19 mouse cellular contexts compared by ENCODE assay signal in genomic region chr14:78824013-78824412, GRCm38 (mm10). TPM values are rescaled to one million over a fixed set of nuclear protein-coding genes. Genes with fewer than 3 reads are reported as not detected.
DNase-seq lines count a peak whose midpoint lies in the region; ATAC-seq and TF ChIP-seq lines count a peak whose summit lies in the region.
"Had no signal": no experiment of that assay in that cellular context is flagged by ENCODE, and none has a peak within 500 bp of the region (broad histone marks: within the 10 kb centered on the region; RNA-seq: fewer than 3 reads in every experiment).

No protein-coding gene starts in this region.

- H3K4me3 ChIP-seq in forebrain, postnatal 0 days (ENCODE audit: low read depth, low read length) = no peak overlapping the region
- no peak overlapping the region for H3K4me3 ChIP-seq in forebrain, embryonic 12.5 days (replicated peaks)
- H3K4me3 ChIP-seq in lung, embryonic 14.5 days (ENCODE audit: low read depth, low read length) = no peak overlapping the region
- H3K4me3 ChIP-seq: heart, embryonic 13.5 days; hindbrain, embryonic 15.5 days had no signal

- no peak overlapping the region for H3K9ac ChIP-seq in forebrain, postnatal 0 days
- H3K9ac ChIP-seq in forebrain, embryonic 12.5 days = no peak overlapping the region
- H3K9ac ChIP-seq in lung, embryonic 14.5 days = no peak overlapping the region
- H3K9ac ChIP-seq: heart, embryonic 13.5 days; hindbrain, embryonic 15.5 days had no signal

- H3K9me3 ChIP-seq in forebrain, postnatal 0 days (ENCODE audit: low read length) = no peaks in the 10 kb centered on the region
- H3K9me3 ChIP-seq in forebrain, embryonic 12.5 days = no peaks in the 10 kb centered on the region
- no peaks in the 10 kb centered on the region for H3K9me3 ChIP-seq in lung, embryonic 14.5 days (ENCODE audit: low read depth, low read length)
- H3K9me3 ChIP-seq: heart, embryonic 13.5 days; hindbrain, embryonic 15.5 days had no signal

- no peaks in the 10 kb centered on the region for H3K27me3 ChIP-seq in forebrain, postnatal 0 days (ENCODE audit: insufficient read depth, low read length)
- no peaks in the 10 kb centered on the region for H3K27me3 ChIP-seq in forebrain, embryonic 12.5 days
- no peaks in the 10 kb centered on the region for H3K27me3 ChIP-seq in lung, embryonic 14.5 days (ENCODE audit: insufficient read depth, low read length)
- H3K27me3 ChIP-seq: CH12.LX; heart, embryonic 13.5 days; hindbrain, embryonic 15.5 days had no signal

- peak; percentile 54 for DNase-seq in forebrain, postnatal 0 days
- DNase-seq in lung, embryonic 14.5 days = peak; percentile 4
- no peak for DNase-seq in lung, postnatal 4 days
- DNase-seq in NIH3T3 (ENCODE audit: low read depth) = peak; percentile 20
- peak; percentile 8 for DNase-seq in brain, embryonic 14.5 days (ENCODE audit: low read depth)
- DNase-seq in thymus, adult 18-20 months = no peak
- DNase-seq: adrenal gland, adult 2 months; adrenal gland, postnatal 25 days; cerebellum, adult 11 months; cerebellum, adult 8-10 months; cerebellum, postnatal 14 days; gastrocnemius, postnatal 36 days; heart, adult 11 months; heart, postnatal 36 days had no signal

- 69% methylated on average over 4 of the region's 4 CpGs for WGBS in forebrain, postnatal 0 days
- 87% methylated on average over 4 of the region's 4 CpGs for WGBS in forebrain, embryonic 12.5 days
- 71% methylated on average over 4 of the region's 4 CpGs for WGBS in lung, embryonic 14.5 days

- H3K36me3 ChIP-seq in forebrain, postnatal 0 days (ENCODE audit: insufficient read depth) = no peaks in the 10 kb centered on the region
- no peaks in the 10 kb centered on the region for H3K36me3 ChIP-seq in forebrain, embryonic 12.5 days (replicated peaks)
- H3K36me3 ChIP-seq in lung, embryonic 14.5 days (ENCODE audit: insufficient read depth) = no peaks in the 10 kb centered on the region
- H3K36me3 ChIP-seq: heart, embryonic 13.5 days; hindbrain, embryonic 15.5 days had no signal

- H3K4me1 ChIP-seq in forebrain, postnatal 0 days (ENCODE audit: insufficient read depth) = no peaks in the 10 kb centered on the region
- H3K4me1 ChIP-seq in forebrain, embryonic 12.5 days = no peaks in the 10 kb centered on the region
- H3K4me1 ChIP-seq in lung, embryonic 14.5 days (ENCODE audit: insufficient read depth) = no peaks in the 10 kb centered on the region
- H3K4me1 ChIP-seq: heart, embryonic 13.5 days; hindbrain, embryonic 15.5 days had no signal

- TF ChIP-seq CTCF in forebrain, postnatal 0 days (IDR thresholded peaks at IDR 0.05; ENCODE audit: low read depth) = no peak
- no peak for TF ChIP-seq CTCF in lung, embryonic 14.5 days (IDR thresholded peaks at IDR 0.05; ENCODE audit: low read depth)
- TF ChIP-seq CTCF in brain, embryonic 14.5 days (IDR thresholded peaks at IDR 0.05; ENCODE audit: borderline replicate concordance, extremely low read depth, insufficient read depth, insufficient read length) = no peak

- H3K27ac ChIP-seq in forebrain, postnatal 0 days (ENCODE audit: low read depth, low read length) = no peak overlapping the region
- no peak overlapping the region for H3K27ac ChIP-seq in forebrain, embryonic 12.5 days
- H3K27ac ChIP-seq in lung, embryonic 14.5 days (ENCODE audit: low read depth) = no peak overlapping the region
- H3K27ac ChIP-seq: heart, embryonic 13.5 days; hindbrain, embryonic 15.5 days had no signal

- no peak overlapping the region for H3K4me2 ChIP-seq in forebrain, postnatal 0 days (ENCODE audit: low read depth)
- H3K4me2 ChIP-seq in forebrain, embryonic 12.5 days = no peak overlapping the region
- no peak overlapping the region for H3K4me2 ChIP-seq in lung, embryonic 14.5 days
- H3K4me2 ChIP-seq: heart, embryonic 13.5 days; hindbrain, embryonic 15.5 days had no signal

- ATAC-seq in forebrain, postnatal 0 days = peak; percentile 58; the same call in 1 of the 2 replicates
- ATAC-seq in forebrain, embryonic 12.5 days (ENCODE audit: low FRiP score) = no peak
- ATAC-seq in lung, embryonic 14.5 days (ENCODE audit: insufficient read depth) = no peak
- ATAC-seq: forebrain, embryonic 16.5 days had no signal

- TF ChIP-seq POLR2A in brain, embryonic 14.5 days (IDR thresholded peaks at IDR 0.05; ENCODE audit: borderline replicate concordance, extremely low read depth, insufficient read depth, insufficient read length, poor library complexity, severe bottlenecking) = no peak

RNA-seq across cellular contexts. Expression of gene Vwa8, which starts 24.8 kb away (rescaled TPM):
- 11.6 and 13.9 TPM in 2 replicates for total RNA-seq in forebrain, postnatal 0 days (2014; rRNA removed)
- 4.7 and 5.1 TPM in 2 replicates for polyA plus RNA-seq in forebrain, postnatal 0 days (2015; fragmentation: Nextera tagmentation; extraction: Ambion mirVana)
- polyA plus RNA-seq in forebrain, embryonic 12.5 days (2016; fragmentation: Nextera tagmentation; extraction: Ambion mirVana) = 8.0 and 8.2 TPM in 2 replicates
- 12.5 and 13.9 TPM in 2 replicates for polyA plus RNA-seq in lung, embryonic 14.5 days (2014; fragmentation: Nextera tagmentation; extraction: Ambion mirVana)
- 6.5 and 8.8 TPM in 2 replicates for polyA plus RNA-seq in brain, embryonic 14.5 days (2012; rRNA removed)

Comparison
In these comparisons a context has a peak if more than half of its experiments do, and no peak if none do; other contexts are left out.
1. DNase-seq: peak in forebrain, postnatal 0 days (single experiment), lung, embryonic 14.5 days (single experiment), NIH3T3 (single experiment) and brain, embryonic 14.5 days (single experiment); none in lung, postnatal 4 days (0 of 2) and thymus, adult 18-20 months (0 of 2).